17 mouse cellular contexts compared by ENCODE assay signal in genomic region chr9:14134894-14135450, GRCm38 (mm10).
"Had no signal": no experiment of that assay in that cellular context is flagged by ENCODE, and none has a peak within 500 bp of the region (broad histone marks: within the 10 kb centered on the region; RNA-seq: fewer than 3 reads in every experiment).

No protein-coding gene starts in this region.

- H3K27ac ChIP-seq: lung, embryonic 15.5 days; midbrain, embryonic 13.5 days; midbrain, embryonic 15.5 days; neural tube, embryonic 12.5 days; stomach, embryonic 15.5 days; stomach, postnatal 0 days had no signal

- H3K9me3 ChIP-seq: midbrain, embryonic 13.5 days; neural tube, embryonic 12.5 days; stomach, embryonic 15.5 days had no signal

- H3K27me3 ChIP-seq: lung, embryonic 15.5 days; midbrain, embryonic 13.5 days; midbrain, embryonic 15.5 days; neural tube, embryonic 12.5 days; stomach, embryonic 15.5 days had no signal

- H3K9ac ChIP-seq: liver, postnatal 0 days; lung, embryonic 15.5 days; midbrain, embryonic 13.5 days; midbrain, embryonic 15.5 days; neural tube, embryonic 12.5 days; stomach, embryonic 15.5 days had no signal

- ATAC-seq: liver, postnatal 0 days; lung, postnatal 0 days; midbrain, embryonic 13.5 days; midbrain, embryonic 15.5 days had no signal

- H3K4me1 ChIP-seq: megakaryocyte, embryonic 14.5 days; midbrain, embryonic 13.5 days; midbrain, embryonic 15.5 days; neural tube, embryonic 12.5 days; stomach, embryonic 15.5 days had no signal

- DNase-seq: liver, postnatal 0 days; lung, adult 2 months; lung, postnatal 14 days; lung, postnatal 36 days; right cerebral cortex, postnatal 14 days; thymus, adult 2 months; thymus, postnatal 25 days; thymus, postnatal 4 days had no signal

- H3K4me2 ChIP-seq: lung, embryonic 15.5 days; midbrain, embryonic 11.5 days; midbrain, embryonic 13.5 days; midbrain, embryonic 15.5 days; neural tube, embryonic 12.5 days; stomach, embryonic 15.5 days had no signal

- H3K4me3 ChIP-seq: lung, embryonic 15.5 days; megakaryocyte, embryonic 14.5 days; midbrain, embryonic 13.5 days; midbrain, embryonic 15.5 days; neural tube, embryonic 12.5 days; stomach, embryonic 15.5 days had no signal

- H3K36me3 ChIP-seq: lung, embryonic 15.5 days; midbrain, embryonic 13.5 days; midbrain, embryonic 15.5 days; neural tube, embryonic 12.5 days; stomach, embryonic 15.5 days had no signal
